ENCODE assay signal across 29 mouse cellular contexts in genomic region chr3:154766321-154766720, GRCm38 (mm10).
DNase-seq lines count a peak whose midpoint lies in the region; ATAC-seq and TF ChIP-seq lines count a peak whose summit lies in the region.
"Had no signal": no experiment of that assay in that cellular context is flagged by ENCODE, and none has a peak within 500 bp of the region (broad histone marks: within the 10 kb centered on the region; RNA-seq: fewer than 3 reads in every experiment).

No protein-coding gene starts in this region.

- 0 out of 2 replicates have a peak, but pooled peaks cover 8% of the 10 kb centered on the region for H3K4me1 ChIP-seq in kidney, embryonic 15.5 days
- no peaks in the 10 kb centered on the region for H3K4me1 ChIP-seq in embryonic facial prominence, embryonic 11.5 days (ENCODE audit: control insufficient read depth, insufficient read depth, low read length)
- no peaks in the 10 kb centered on the region for H3K4me1 ChIP-seq in thymus, adult 2 months (replicated peaks; ENCODE audit: control insufficient read depth, insufficient read depth, low read length)
- H3K4me1 ChIP-seq: embryonic facial prominence, embryonic 13.5 days; forebrain, embryonic 12.5 days; forebrain, embryonic 15.5 days; heart, embryonic 10.5 days; heart, embryonic 13.5 days had no signal

- H3K27ac ChIP-seq in kidney, embryonic 15.5 days, result no peak overlapping the region
- no peak overlapping the region for H3K27ac ChIP-seq in embryonic facial prominence, embryonic 11.5 days (replicated peaks; ENCODE audit: low read depth, low read length)
- H3K27ac ChIP-seq in thymus, adult 2 months (ENCODE audit: control insufficient read depth, insufficient read depth, low read length), result no peak overlapping the region
- H3K27ac ChIP-seq: embryonic facial prominence, embryonic 13.5 days; forebrain, embryonic 12.5 days; forebrain, embryonic 15.5 days; gastrocnemius, adult 2 months; heart, embryonic 10.5 days; heart, embryonic 13.5 days; hindbrain, embryonic 14.5 days; hindbrain, postnatal 0 days had no signal

- DNase-seq in heart, adult 11 months, result peak; percentile 85
- no peak for DNase-seq in heart, adult 9 months (ENCODE audit: low spot score in 2 of 2)
- DNase-seq in kidney, adult 8-10 months, result no peak
- peak; percentile 30 for DNase-seq in embryonic facial prominence, embryonic 11.5 days (ENCODE audit: low spot score)
- DNase-seq in thymus, adult 2 months, result no peak
- DNase-seq: adrenal gland, postnatal 10 days; adrenal gland, postnatal 36 days; B cell, adult 2 months; cerebellum, adult 18-20 months; cerebellum, adult 9-10 months; cerebellum, postnatal 14 days; gastrocnemius, adult 2 months; gastrocnemius, postnatal 14 days; heart, adult 18-20 months; heart, postnatal 14 days; heart, postnatal 4 days had no signal

- 58% methylated on average over 4 of the region's 4 CpGs for WGBS in kidney, embryonic 15.5 days
- WGBS in embryonic facial prominence, embryonic 11.5 days, result 52% methylated on average over 4 of the region's 4 CpGs
- 89% methylated on average over 4 of the region's 4 CpGs for WGBS in thymus, adult 2 months

- 0 out of 2 replicates have a peak, but pooled peaks have one; percentile 47 for ATAC-seq in kidney, embryonic 15.5 days (replicated peaks; ENCODE audit: low FRiP score)
- 0 out of 2 replicates have a peak, but pooled peaks have one; percentile 56 for ATAC-seq in embryonic facial prominence, embryonic 11.5 days (replicated peaks; ENCODE audit: insufficient number of reproducible peaks, low FRiP score, low TSS enrichment, low read depth)
- no peak for ATAC-seq in erythroid progenitor cell, adult 5-6 weeks (replicated peaks; ENCODE audit: low FRiP score, poor library complexity, severe bottlenecking)
- ATAC-seq: forebrain, embryonic 15.5 days; hindbrain, postnatal 0 days; inflammation-experienced regulatory T-cells, adult 6 months; Patski had no signal

- no peak overlapping the region for H3K4me2 ChIP-seq in kidney, embryonic 15.5 days
- no peak overlapping the region for H3K4me2 ChIP-seq in embryonic facial prominence, embryonic 11.5 days (ENCODE audit: low read depth, low read length)
- H3K4me2 ChIP-seq: embryonic facial prominence, embryonic 13.5 days; forebrain, embryonic 12.5 days; forebrain, embryonic 15.5 days; heart, embryonic 13.5 days; hindbrain, embryonic 14.5 days had no signal

- H3K9me3 ChIP-seq in kidney, embryonic 15.5 days (replicated peaks), result no peaks in the 10 kb centered on the region
- H3K9me3 ChIP-seq in embryonic facial prominence, embryonic 11.5 days (replicated peaks; ENCODE audit: control insufficient read depth, low read length), result no peaks in the 10 kb centered on the region
- H3K9me3 ChIP-seq: embryonic facial prominence, embryonic 13.5 days; forebrain, embryonic 12.5 days; forebrain, embryonic 15.5 days; heart, embryonic 10.5 days; heart, embryonic 13.5 days had no signal

- no peak overlapping the region for H3K9ac ChIP-seq in kidney, embryonic 15.5 days
- H3K9ac ChIP-seq in embryonic facial prominence, embryonic 11.5 days (replicated peaks; ENCODE audit: low read length), result no peak overlapping the region
- H3K9ac ChIP-seq: embryonic facial prominence, embryonic 13.5 days; forebrain, embryonic 12.5 days; forebrain, embryonic 15.5 days; heart, embryonic 13.5 days; hindbrain, embryonic 14.5 days had no signal

- H3K27me3 ChIP-seq in kidney, embryonic 15.5 days, result no peaks in the 10 kb centered on the region
- no peaks in the 10 kb centered on the region for H3K27me3 ChIP-seq in embryonic facial prominence, embryonic 11.5 days (ENCODE audit: control insufficient read depth, insufficient read depth, low read length)
- no peaks in the 10 kb centered on the region for H3K27me3 ChIP-seq in thymus, adult 2 months (ENCODE audit: control insufficient read depth, insufficient read depth, low read length)
- H3K27me3 ChIP-seq: CH12.LX; embryonic facial prominence, embryonic 13.5 days; forebrain, embryonic 15.5 days; heart, embryonic 13.5 days; Patski had no signal

- no peaks in the 10 kb centered on the region for H3K36me3 ChIP-seq in kidney, embryonic 15.5 days
- H3K36me3 ChIP-seq in embryonic facial prominence, embryonic 11.5 days (replicated peaks; ENCODE audit: control insufficient read depth, insufficient read depth, low read depth, low read length), result no peaks in the 10 kb centered on the region
- no peaks in the 10 kb centered on the region for H3K36me3 ChIP-seq in thymus, adult 2 months (ENCODE audit: control insufficient read depth, insufficient read depth, low read length)
- H3K36me3 ChIP-seq: embryonic facial prominence, embryonic 13.5 days; forebrain, embryonic 12.5 days; forebrain, embryonic 15.5 days; G1E; heart, embryonic 10.5 days; heart, embryonic 13.5 days had no signal

- TF ChIP-seq CTCF in thymus, adult 2 months (IDR thresholded peaks at IDR 0.05; ENCODE audit: borderline replicate concordance, control insufficient read depth, extremely low read depth, insufficient read depth, low read length, poor library complexity), result no peak

- no peak overlapping the region for H3K4me3 ChIP-seq in kidney, embryonic 15.5 days (replicated peaks)
- no peak overlapping the region for H3K4me3 ChIP-seq in embryonic facial prominence, embryonic 11.5 days (ENCODE audit: low read depth, low read length)
- no peak overlapping the region for H3K4me3 ChIP-seq in thymus, adult 2 months (ENCODE audit: control insufficient read depth, insufficient read depth, low read length)
- H3K4me3 ChIP-seq: embryonic facial prominence, embryonic 13.5 days; forebrain, embryonic 12.5 days; forebrain, embryonic 15.5 days; gastrocnemius, adult 2 months; heart, embryonic 10.5 days; heart, embryonic 13.5 days had no signal

- no peak for TF ChIP-seq POLR2A in thymus, adult 2 months (IDR thresholded peaks at IDR 0.05; ENCODE audit: control insufficient read depth, extremely low read depth, insufficient read depth, low read length, poor library complexity)

Comparison
In these comparisons a context has a peak if more than half of its experiments do, and no peak if none do; other contexts are left out.
1. DNase-seq: peak in heart, adult 11 months (single experiment) and embryonic facial prominence, embryonic 11.5 days (single experiment); none in heart, adult 9 months (0 of 2), kidney, adult 8-10 months (0 of 2) and thymus, adult 2 months (single experiment).